Mouse (Mus musculus) embryonic fibroblast, embryonic 13.5 days (primary cell): ENCODE measurements around the gene Phf13.

Source experiments
- CTCF ChIP-seq: IDR thresholded peaks from 2 replicates; pipeline ENCODE4 v1.5.1; 2011; ENCODE audit warnings: mild to moderate bottlenecking, control low read depth, low read length, moderate library complexity, borderline replicate concordance; ENCODE audit not compliant: insufficient read depth
- POLR2A ChIP-seq: IDR thresholded peaks from 2 replicates; pipeline ENCODE4 v1.6.1; 2011; ENCODE audit warnings: low read depth, mild to moderate bottlenecking, control low read depth, low read length, moderate library complexity

- no peak for TF ChIP-seq POLR2A
- TF ChIP-seq CTCF: no peak
Measured at GRCm38 (mm10) chr4:152006137-152006536, 10.1 kb upstream of the Phf13 start.
